Comparison of ENCODE assay signal across 8 mouse cellular contexts in genomic region chr8:121451404-121452076, GRCm38 (mm10).
DNase-seq lines count a peak whose midpoint lies in the region; ATAC-seq lines count a peak whose summit lies in the region.

No protein-coding gene starts in this region.

- no peak overlapping the region for H3K4me3 ChIP-seq in midbrain, embryonic 11.5 days (ENCODE audit: low read depth, low read length)
- H3K4me3 ChIP-seq in midbrain, embryonic 16.5 days (ENCODE audit: low read depth, low read length), result no peak overlapping the region
- no peak overlapping the region for H3K4me3 ChIP-seq in heart, embryonic 10.5 days
- H3K4me3 ChIP-seq in stomach, embryonic 16.5 days (replicated peaks; ENCODE audit: low read length), result no peak overlapping the region
- no peak overlapping the region for H3K4me3 ChIP-seq in midbrain, embryonic 10.5 days

- no peaks in the 10 kb centered on the region for H3K9me3 ChIP-seq in midbrain, embryonic 11.5 days (ENCODE audit: control insufficient read depth, low read length)
- H3K9me3 ChIP-seq in midbrain, embryonic 16.5 days (replicated peaks; ENCODE audit: control insufficient read depth, low read length, poor library complexity, severe bottlenecking), result no peaks in the 10 kb centered on the region
- no peaks in the 10 kb centered on the region for H3K9me3 ChIP-seq in heart, embryonic 10.5 days
- no peaks in the 10 kb centered on the region for H3K9me3 ChIP-seq in stomach, embryonic 16.5 days (replicated peaks; ENCODE audit: control insufficient read depth, low read length)
- H3K9me3 ChIP-seq in midbrain, embryonic 10.5 days (replicated peaks), result no peaks in the 10 kb centered on the region

- no peaks in the 10 kb centered on the region for H3K4me1 ChIP-seq in midbrain, embryonic 11.5 days (ENCODE audit: control insufficient read depth, insufficient read depth, low read length)
- no peaks in the 10 kb centered on the region for H3K4me1 ChIP-seq in midbrain, embryonic 16.5 days (ENCODE audit: control insufficient read depth, insufficient read depth, low read length)
- peaks cover 28% of the 10 kb centered on the region for H3K4me1 ChIP-seq in heart, embryonic 10.5 days
- no peaks in the 10 kb centered on the region for H3K4me1 ChIP-seq in stomach, embryonic 16.5 days (ENCODE audit: control insufficient read depth, insufficient read depth, low read length)
- H3K4me1 ChIP-seq in midbrain, embryonic 10.5 days, result peaks cover 12% of the 10 kb centered on the region

- no peaks in the 10 kb centered on the region for H3K27me3 ChIP-seq in midbrain, embryonic 11.5 days (ENCODE audit: control insufficient read depth, insufficient read depth, low read length)
- no peaks in the 10 kb centered on the region for H3K27me3 ChIP-seq in midbrain, embryonic 16.5 days (ENCODE audit: control insufficient read depth, insufficient read depth, low read depth, low read length)
- peaks cover 19% of the 10 kb centered on the region; the same call in 1 of the 2 replicates for H3K27me3 ChIP-seq in heart, embryonic 10.5 days (ENCODE audit: insufficient read depth, poor library complexity, severe bottlenecking)
- H3K27me3 ChIP-seq in stomach, embryonic 16.5 days (ENCODE audit: control insufficient read depth, insufficient read depth, low read length), result no peaks in the 10 kb centered on the region
- no peaks in the 10 kb centered on the region for H3K27me3 ChIP-seq in midbrain, embryonic 10.5 days (ENCODE audit: low read depth, poor library complexity, severe bottlenecking)

- H3K27ac ChIP-seq in midbrain, embryonic 11.5 days (ENCODE audit: low read depth, low read length), result no peak overlapping the region
- H3K27ac ChIP-seq in midbrain, embryonic 16.5 days (ENCODE audit: low read length), result no peak overlapping the region
- H3K27ac ChIP-seq in heart, embryonic 10.5 days, result peak overlapping the region; percentile 56; the same call in 1 of the 2 replicates
- no peak overlapping the region for H3K27ac ChIP-seq in stomach, embryonic 16.5 days (ENCODE audit: low read length)
- no peak overlapping the region for H3K27ac ChIP-seq in midbrain, embryonic 10.5 days (replicated peaks)

- H3K36me3 ChIP-seq in midbrain, embryonic 11.5 days (ENCODE audit: control insufficient read depth, insufficient read depth, low read length), result no peaks in the 10 kb centered on the region
- no peaks in the 10 kb centered on the region for H3K36me3 ChIP-seq in midbrain, embryonic 16.5 days (ENCODE audit: control insufficient read depth, insufficient read depth, low read length)
- no peaks in the 10 kb centered on the region for H3K36me3 ChIP-seq in heart, embryonic 10.5 days
- no peaks in the 10 kb centered on the region for H3K36me3 ChIP-seq in stomach, embryonic 16.5 days (ENCODE audit: control insufficient read depth, insufficient read depth, low read length)
- no peaks in the 10 kb centered on the region for H3K36me3 ChIP-seq in midbrain, embryonic 10.5 days

- peak; percentile 72 for DNase-seq in midbrain, embryonic 11.5 days (ENCODE audit: low spot score, missing footprints)
- DNase-seq in heart, embryonic 10.5 days (ENCODE audit: low spot score), result no peak
- DNase-seq in kidney, postnatal 10 days, result peak; percentile 94
- DNase-seq in midbrain, embryonic 10.5 days (ENCODE audit: low spot score), result no peak
- DNase-seq in ovary, postnatal 14 days (ENCODE audit: low spot score), result no peak

- no peak for ATAC-seq in midbrain, embryonic 11.5 days (ENCODE audit: low FRiP score)
- no peak for ATAC-seq in midbrain, embryonic 16.5 days
- ATAC-seq in stomach, embryonic 16.5 days (ENCODE audit: insufficient read depth, low FRiP score), result peak; percentile 63; the same call in 1 of the 2 replicates
- no peak for ATAC-seq in erythroblast, adult 5-6 weeks (replicated peaks; ENCODE audit: low FRiP score, poor library complexity, severe bottlenecking)

- 86% methylated on average over 16 of the region's 16 CpGs for WGBS in midbrain, embryonic 11.5 days
- 92% methylated on average over 16 of the region's 16 CpGs for WGBS in midbrain, embryonic 16.5 days
- WGBS in heart, embryonic 10.5 days, result 71% methylated on average over 16 of the region's 16 CpGs
- WGBS in stomach, embryonic 16.5 days, result 62% methylated on average over 16 of the region's 16 CpGs
- WGBS in midbrain, embryonic 10.5 days, result 84% methylated on average over 16 of the region's 16 CpGs

- H3K4me2 ChIP-seq in midbrain, embryonic 11.5 days, result no peak overlapping the region
- H3K4me2 ChIP-seq in midbrain, embryonic 16.5 days (ENCODE audit: low read length), result no peak overlapping the region
- no peak overlapping the region for H3K4me2 ChIP-seq in stomach, embryonic 16.5 days (ENCODE audit: low read depth, low read length)

- H3K9ac ChIP-seq in midbrain, embryonic 11.5 days (ENCODE audit: low read length), result no peak overlapping the region
- H3K9ac ChIP-seq in midbrain, embryonic 16.5 days (ENCODE audit: low read depth, low read length), result no peak overlapping the region
- H3K9ac ChIP-seq in stomach, embryonic 16.5 days (ENCODE audit: low read length), result no peak overlapping the region

Comparison
In these comparisons a context has a peak if more than half of its experiments do, and no peak if none do; other contexts are left out.
1. DNase-seq: peak in midbrain, embryonic 11.5 days (single experiment) and kidney, postnatal 10 days (single experiment); none in heart, embryonic 10.5 days (single experiment), midbrain, embryonic 10.5 days (single experiment) and ovary, postnatal 14 days (single experiment).